Mouse (Mus musculus) heart, adult 9 months (tissue): Measurements from ENCODE around the gene Dbp.
A peak's percentile ranks its signal among the peaks of the same experiment; 100 is the strongest.

ENCODE experiments used
- DNase-seq, 2 experiments: peaks; one replicate each; pipeline ENCODE4 v3.0.0; 2022; ENCODE audit warnings: low spot score in 2 of 2

Gene Dbp

DNA sequence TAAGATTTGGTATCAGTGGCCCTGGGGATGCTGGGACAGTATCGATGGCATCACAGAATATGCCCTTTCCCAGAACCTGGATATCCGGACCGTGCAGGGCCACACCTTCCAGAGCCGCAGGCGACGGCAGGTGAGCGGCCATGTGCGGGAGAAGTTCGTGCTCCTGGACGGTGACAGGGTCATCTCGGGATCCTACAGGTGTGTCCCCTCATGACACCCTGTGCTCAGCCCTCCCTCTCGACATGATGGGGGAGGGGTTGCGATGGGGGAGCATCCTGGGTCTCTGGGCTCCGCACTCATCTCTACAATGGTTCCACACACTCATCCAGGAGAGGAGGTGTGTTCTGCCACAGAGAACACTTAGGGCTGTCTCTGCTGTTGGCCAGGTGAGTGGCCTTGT, 18.9 kb downstream of the Dbp start:
- no peak for DNase-seq

GRCm38 (mm10) chr7:45725151-45725550, 20.3 kb downstream of the Dbp start:
- no peak for DNase-seq

DNA sequence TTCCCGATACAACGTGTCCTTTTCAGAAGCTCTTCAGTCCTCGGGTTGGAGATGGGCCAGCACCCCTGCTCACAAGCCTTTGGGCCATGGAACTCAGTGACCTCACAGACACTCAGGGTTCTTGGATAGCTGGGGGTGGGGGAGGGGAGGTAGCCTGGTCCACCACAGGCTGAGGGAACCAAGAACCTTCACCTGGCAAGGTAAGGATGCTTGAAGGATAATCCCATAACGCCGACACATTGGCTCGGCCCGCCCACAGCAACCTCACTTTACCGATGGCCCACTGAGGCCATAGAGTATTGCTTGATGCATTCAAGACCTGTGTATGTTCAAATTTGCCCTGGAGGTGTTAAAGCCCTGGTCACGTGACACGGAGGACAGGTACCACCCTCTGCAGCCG, 20.8 kb downstream of the Dbp start, which contains the start of gene Spaca4:
Spaca4 (minus strand) TSS at position 101 of the 400 bp plus-strand sequence.
- no peak for DNase-seq

DNA sequence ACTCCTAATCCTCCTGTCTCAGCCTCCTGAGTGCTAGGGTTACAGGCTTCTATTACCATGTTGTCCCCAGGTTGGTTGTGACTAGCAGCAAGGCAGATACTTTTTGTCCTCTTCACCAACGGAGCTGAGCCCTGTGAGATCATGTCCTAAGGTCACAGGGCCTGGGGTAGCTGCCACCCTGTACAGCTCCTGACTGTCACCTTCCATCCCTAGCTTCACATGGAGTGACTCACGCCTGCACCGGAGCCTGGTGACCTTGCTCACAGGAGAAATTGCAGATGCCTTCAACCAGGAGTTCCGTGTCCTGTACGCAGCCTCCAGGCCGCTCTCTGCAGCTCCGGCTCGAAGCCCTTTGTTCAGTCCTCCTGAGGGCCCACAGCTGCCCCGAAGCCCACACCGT, 21.5 kb downstream of the Dbp start:
- DNase-seq, result no peak

DNA sequence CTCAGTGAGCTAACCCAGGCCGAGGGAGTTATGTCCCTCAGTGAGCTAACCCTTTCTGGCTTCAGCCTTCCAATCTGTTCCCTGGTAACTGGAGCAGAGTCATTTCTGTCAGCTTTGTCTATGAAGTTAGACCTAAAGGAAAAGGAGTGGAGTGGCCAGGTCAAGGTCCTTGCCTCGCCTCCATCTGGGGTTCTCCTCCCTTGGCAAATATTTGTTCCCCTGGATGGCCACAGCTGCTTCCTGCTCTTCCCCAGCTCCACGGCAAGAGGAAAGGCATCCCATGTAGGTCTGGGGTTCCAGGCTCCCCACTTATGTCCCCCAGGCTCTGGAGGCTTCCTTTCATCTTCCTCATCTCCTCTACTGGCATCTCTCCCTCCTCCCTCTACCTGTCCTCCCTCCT, 22.7 kb downstream of the Dbp start:
- DNase-seq, result no peak

GRCm38 (mm10) chr7:45730727-45731431, 26.0 kb downstream of the Dbp start:
- DNase-seq, result no peak

- no peak for DNase-seq
These were observed 28.6 kb downstream of the Dbp start for GRCm38 (mm10) chr7:45733477-45733876.

DNA sequence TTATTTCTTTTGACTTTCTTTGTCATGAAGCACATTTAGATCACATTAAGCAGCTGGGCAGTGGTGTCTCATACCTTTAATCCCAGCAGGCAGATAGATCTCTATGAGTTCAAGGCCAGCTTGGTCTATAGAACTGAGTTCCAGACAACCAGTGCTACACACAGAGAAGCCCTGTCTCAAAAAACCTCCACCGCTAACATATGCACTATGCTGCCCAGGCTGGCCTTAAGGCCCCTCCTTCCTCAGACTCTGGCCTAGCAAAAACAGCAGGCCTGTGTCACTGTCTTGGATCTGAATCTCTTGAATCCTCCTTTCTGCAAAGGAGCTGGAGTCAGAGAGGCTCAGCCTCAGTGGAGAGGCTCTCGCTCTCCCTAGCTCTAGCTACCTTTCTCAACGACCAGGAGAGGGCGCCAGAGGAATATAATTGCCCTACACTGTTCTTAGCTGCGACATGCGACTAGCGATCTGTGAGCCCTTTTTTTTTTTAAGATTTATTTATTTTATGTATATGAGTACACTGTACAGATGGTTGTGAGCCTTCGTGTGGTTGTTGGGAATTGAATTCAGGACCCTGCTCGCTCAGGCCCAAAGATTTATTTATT, 34.4 kb downstream of the Dbp start:
- peak in 1 of 2 experiments; percentile 67 for DNase-seq

DNA sequence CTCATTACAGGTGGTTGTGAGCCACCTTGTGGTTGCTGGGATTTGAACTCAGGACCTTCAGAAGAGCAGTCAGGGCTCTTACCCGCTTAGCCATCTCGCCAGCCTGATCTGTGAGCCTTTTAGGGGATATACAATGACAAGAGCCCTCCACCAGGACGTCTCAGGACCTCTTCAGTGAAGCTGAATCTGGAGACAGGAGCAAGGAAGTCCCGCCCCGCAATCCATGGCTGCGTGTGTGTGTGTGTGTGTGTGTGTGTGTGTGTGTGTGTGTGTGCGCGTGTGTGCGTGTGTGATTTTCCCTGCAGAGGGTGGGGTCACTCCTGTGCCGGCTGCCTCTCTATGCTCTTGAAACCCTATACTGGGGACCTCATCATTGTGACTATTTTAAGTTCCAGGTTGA, 34.9 kb downstream of the Dbp start:
- no peak for DNase-seq

DNA sequence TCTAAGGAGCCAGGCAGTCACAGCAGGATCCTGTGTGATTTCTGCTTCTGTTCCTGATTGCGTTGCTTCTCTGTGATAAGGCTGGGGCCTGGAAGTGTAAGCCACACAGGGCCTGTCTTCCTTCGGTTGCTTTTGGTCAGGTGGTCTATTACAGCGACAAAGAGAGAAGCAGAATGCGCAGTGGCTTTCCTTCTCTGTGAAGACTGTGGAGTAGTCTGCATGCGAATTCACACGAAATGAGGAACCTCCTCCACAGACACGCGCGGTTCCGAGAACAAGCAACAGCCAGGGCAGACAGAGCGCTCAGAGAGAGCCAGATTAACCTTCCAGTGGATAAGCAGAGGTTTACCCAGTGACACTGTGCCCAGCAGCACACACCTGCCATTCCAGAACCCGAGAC, 36.4 kb downstream of the Dbp start:
- DNase-seq, result no peak

- no peak for DNase-seq
These were observed 36.9 kb downstream of the Dbp start for GRCm38 (mm10) chr7:45741777-45742176.

DNA sequence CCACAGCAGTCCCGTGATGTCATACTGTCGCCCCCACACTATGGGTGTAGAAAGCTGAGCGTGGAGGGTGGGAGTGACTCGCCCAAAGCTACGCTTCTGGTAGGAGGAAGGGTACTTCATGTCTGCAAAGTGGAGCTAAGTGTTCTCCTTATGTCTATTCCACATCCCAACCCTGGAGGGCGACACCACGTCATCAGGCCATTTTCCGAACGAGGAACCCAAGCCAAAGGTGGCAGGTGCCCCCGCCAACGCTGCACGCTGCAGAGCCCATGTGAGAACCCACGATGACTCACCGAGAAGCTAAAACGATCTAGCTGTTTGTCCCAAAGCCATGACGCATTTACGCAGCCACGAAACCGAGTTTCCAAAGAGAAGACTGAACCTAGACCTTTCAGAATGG, 37.5 kb downstream of the Dbp start:
- no peak for DNase-seq

- DNase-seq, result no peak
These were observed 39.5 kb downstream of the Dbp start for GRCm38 (mm10) chr7:45744387-45744786.

DNA sequence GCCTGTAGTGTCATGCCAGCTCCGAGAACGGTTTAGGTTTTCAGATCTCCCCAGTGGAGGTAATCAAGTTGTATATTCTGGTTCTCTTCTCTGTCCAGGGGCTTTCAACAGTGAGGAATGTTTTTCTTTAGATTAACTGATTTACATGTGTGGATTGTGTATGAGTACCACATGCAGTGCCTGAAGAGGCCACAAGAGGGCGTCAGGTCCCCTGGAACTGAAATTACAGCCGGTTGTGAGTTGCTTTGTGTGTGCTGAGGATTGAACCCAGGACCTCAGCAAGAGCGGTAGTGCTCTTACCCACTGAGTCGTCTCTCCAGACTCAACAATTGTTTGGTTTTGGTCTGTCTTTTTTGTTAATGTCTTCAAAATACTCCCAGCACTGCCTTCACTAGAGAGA, 41.6 kb downstream of the Dbp start:
- no peak for DNase-seq

DNA sequence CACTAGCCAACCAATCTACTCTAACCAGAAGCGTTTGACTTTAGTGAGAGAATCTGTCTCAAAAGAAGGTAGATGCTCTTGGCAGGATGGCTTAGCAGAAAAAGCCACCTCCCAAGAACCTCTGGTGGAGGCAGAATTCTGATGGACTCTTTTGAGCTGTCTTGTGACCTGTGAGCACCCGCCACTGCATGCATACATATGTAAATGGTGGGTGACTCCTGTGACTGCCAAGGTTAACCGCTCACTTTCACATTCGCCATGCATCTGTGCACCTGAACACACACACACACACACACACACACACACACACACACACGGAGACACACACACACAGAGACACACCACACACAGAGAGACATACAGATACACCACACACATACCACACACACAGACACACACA, 42.6 kb downstream of the Dbp start:
- DNase-seq, result no peak

GRCm38 (mm10) chr7:45748110-45748509, 43.2 kb downstream of the Dbp start:
- no peak for DNase-seq

DNA sequence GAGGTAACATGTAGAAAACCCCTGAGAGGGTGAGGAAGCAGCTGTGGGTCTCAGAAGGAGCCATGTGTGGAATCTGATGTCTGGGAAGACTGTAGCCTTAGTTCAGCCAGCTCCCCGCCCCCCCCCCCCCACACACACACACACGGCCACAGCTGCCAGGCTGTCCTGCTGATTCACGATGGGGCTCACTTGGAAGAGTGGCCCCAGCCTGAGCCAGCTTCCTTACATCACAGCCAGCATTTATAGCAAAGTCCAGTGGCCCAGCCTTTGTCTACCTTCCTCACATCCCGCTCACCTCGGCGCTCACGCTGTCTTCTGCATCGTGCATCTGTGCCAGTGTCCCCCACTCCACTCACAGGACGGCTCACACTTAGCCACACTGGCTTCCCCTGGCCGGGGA, 44.5 kb downstream of the Dbp start:
- DNase-seq, result no peak

GRCm38 (mm10) chr7:45750162-45750561, 45.3 kb downstream of the Dbp start:
- no peak for DNase-seq

GRCm38 (mm10) chr7:45755703-45756102, 50.8 kb downstream of the Dbp start:
- no peak for DNase-seq

DNA sequence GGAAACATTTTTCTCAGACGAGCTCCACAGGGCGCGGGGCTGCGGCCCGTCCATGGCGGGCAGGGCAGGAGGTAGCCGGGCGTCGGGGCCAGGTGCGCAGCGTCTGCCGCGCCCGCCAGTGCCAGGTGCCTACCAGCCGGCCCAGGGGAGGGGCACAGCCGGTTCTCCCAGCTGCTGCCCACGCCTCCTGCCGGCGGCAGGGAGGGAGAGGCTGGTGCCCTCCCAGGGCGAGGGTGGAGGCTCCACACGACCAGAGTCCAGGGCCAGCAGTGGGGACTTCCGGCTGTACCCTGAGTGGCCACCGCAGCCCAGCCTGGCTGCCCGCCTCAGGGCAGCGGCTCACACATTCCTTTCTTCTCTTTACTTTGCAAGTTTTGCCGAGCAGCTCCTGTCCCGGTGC, 54.5 kb downstream of the Dbp start:
- DNase-seq, result no peak
